Mouse (Mus musculus): Measurements from ENCODE around the gene Gm20388. TPM values are rescaled to one million over a fixed set of nuclear protein-coding genes. Genes with fewer than 3 reads are reported as not detected.

Gm20388 gene
- polyA plus RNA-seq, 1 experiment from 2014 or later: not detected

DNA sequence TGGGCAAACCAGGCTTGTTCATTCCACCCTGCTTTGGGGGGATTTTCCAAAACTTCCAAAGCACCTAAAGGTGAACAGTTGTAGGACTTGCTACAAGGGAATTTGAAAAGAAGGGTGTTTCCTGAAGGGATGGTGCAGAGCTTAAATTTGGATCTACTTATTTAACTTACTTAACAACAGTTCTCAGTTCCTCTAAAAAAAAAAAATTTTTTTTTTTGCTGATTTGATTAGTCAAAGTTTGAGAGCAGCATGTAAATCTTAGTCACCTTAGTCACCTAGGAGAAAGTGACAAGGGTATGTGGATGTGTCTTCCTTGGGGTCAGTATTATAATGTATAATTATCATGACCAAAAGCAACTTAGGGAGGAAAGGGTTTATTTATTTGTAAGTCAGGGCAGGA lies 2848.0 kb downstream of the Gm20388 start:
- H3K4me1 ChIP-seq (ENCODE audit: control insufficient read depth, insufficient read depth, low read length): no peaks in the 10 kb centered on the region
- no peak overlapping the region for H3K4me2 ChIP-seq (ENCODE audit: low read depth, severe bottlenecking)
- H3K9me3 ChIP-seq (ENCODE audit: control insufficient read depth, low read length): no peaks in the 10 kb centered on the region
- no peaks in the 10 kb centered on the region for H3K36me3 ChIP-seq (ENCODE audit: control insufficient read depth, insufficient read depth, low read length)
- no peak for DNase-seq (ENCODE audit: low spot score)
- H3K4me3 ChIP-seq (ENCODE audit: low read depth, low read length): no peak overlapping the region
- no peak overlapping the region for H3K9ac ChIP-seq (ENCODE audit: low read length)
- H3K27ac ChIP-seq (replicated peaks; ENCODE audit: low read depth, low read length): no peak overlapping the region
- no peak for ATAC-seq (ENCODE audit: insufficient number of reproducible peaks, low FRiP score, low TSS enrichment, low read depth)
- H3K27me3 ChIP-seq (ENCODE audit: control insufficient read depth, insufficient read depth, low read length): no peaks in the 10 kb centered on the region; the same call in 1 of the 2 replicates

DNA sequence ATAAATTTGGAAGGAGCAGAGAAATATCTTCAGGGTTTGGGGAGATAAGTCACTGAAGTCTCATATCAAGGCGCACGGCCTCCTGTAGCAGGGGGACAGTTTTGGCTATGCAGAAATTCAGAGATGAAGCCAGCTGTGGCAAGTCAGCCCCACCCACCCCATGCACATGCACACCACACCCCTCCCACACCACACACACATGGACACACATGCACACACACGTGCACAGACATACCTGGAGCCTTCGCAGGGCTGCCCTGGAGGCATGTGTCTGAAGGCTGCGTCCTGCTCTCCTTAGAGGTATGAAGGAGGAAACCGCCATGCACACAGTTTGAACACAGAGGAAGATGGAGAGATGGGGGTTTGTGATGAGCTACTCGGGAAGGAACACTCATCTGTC lies 2849.5 kb downstream of the Gm20388 start:
- DNase-seq (ENCODE audit: low spot score) (no peak), ATAC-seq (ENCODE audit: insufficient number of reproducible peaks, low FRiP score, low TSS enrichment, low read depth) (no peak)
- Histone ChIP-seq H3K27ac (replicated peaks; ENCODE audit: low read depth, low read length) (no peak overlapping the region), H3K36me3 (ENCODE audit: control insufficient read depth, insufficient read depth, low read length) (no peaks in the 10 kb centered on the region), H3K27me3 (ENCODE audit: control insufficient read depth, insufficient read depth, low read length) (no peaks in the 10 kb centered on the region; the same call in 1 of the 2 replicates), H3K4me1 (ENCODE audit: control insufficient read depth, insufficient read depth, low read length) (no peaks in the 10 kb centered on the region), H3K4me3 (ENCODE audit: low read depth, low read length) (no peak overlapping the region), H3K4me2 (ENCODE audit: low read depth, severe bottlenecking) (no peak overlapping the region), H3K9ac (ENCODE audit: low read length) (no peak overlapping the region), H3K9me3 (ENCODE audit: control insufficient read depth, low read length) (no peaks in the 10 kb centered on the region)
- WGBS: 82% methylated on average over 7 of the region's 7 CpGs

DNA sequence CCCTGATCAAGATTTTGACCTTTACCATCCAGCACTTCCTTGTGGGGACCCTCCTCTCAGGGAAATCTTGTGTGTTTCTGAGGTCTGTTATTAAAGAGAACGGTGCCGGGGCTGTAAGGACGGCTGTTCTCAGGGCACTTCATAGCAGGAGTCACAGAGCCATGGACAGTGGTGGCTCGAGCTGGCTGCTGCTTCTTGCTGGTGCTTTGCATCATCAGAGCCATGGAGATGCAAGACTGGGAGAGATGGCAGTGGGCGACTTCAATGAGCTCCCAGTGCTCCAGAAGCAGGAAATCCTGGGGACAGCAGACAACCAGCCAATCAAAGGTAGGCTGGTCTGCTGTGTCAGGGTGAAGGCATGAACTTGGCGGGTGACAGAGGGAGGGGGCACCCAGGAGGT lies 2850.5 kb downstream of the Gm20388 start:
- Histone ChIP-seq H3K9me3 (ENCODE audit: control insufficient read depth, low read length) (no peaks in the 10 kb centered on the region), H3K4me1 (ENCODE audit: control insufficient read depth, insufficient read depth, low read length) (no peaks in the 10 kb centered on the region), H3K4me2 (ENCODE audit: low read depth, severe bottlenecking) (no peak overlapping the region), H3K27me3 (ENCODE audit: control insufficient read depth, insufficient read depth, low read length) (no peaks in the 10 kb centered on the region; the same call in 1 of the 2 replicates), H3K9ac (ENCODE audit: low read length) (no peak overlapping the region), H3K27ac (replicated peaks; ENCODE audit: low read depth, low read length) (no peak overlapping the region), H3K36me3 (ENCODE audit: control insufficient read depth, insufficient read depth, low read length) (no peaks in the 10 kb centered on the region), H3K4me3 (ENCODE audit: low read depth, low read length) (no peak overlapping the region)
- no peak for ATAC-seq (ENCODE audit: insufficient number of reproducible peaks, low FRiP score, low TSS enrichment, low read depth)
- no peak for DNase-seq (ENCODE audit: low spot score)
- WGBS: 64% methylated on average over 6 of the region's 6 CpGs

DNA sequence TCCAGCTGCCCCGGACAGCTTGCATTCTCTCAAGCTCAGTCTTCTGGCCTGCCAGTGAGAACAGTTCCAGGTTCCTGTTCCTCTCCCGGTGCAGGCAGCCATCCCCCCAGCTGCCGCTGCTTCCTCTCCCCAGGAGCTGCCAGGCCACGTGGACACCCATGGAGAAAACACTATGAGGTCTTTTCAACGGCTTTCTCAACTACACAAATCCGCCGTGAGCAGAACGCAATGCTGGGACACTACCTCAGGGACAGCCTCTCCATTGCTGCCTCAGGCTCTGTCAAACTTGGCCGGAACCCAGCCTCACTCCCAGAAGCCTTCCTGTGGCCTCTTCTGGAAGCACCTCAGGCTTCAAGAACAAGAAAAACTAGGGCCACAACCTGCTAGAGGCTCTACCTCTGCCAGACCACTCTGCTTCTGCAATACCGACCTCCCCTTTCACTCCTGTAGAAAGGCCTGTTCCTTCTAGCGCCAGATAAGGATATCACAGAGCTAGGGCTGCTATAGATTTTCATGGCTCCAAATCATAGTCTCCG lies 2852.2 kb downstream of the Gm20388 start:
- Histone ChIP-seq H3K9ac (ENCODE audit: low read length) (no peak overlapping the region), H3K36me3 (ENCODE audit: control insufficient read depth, insufficient read depth, low read length) (no peaks in the 10 kb centered on the region), H3K4me2 (ENCODE audit: low read depth, severe bottlenecking) (no peak overlapping the region), H3K27ac (replicated peaks; ENCODE audit: low read depth, low read length) (no peak overlapping the region), H3K4me1 (ENCODE audit: control insufficient read depth, insufficient read depth, low read length) (no peaks in the 10 kb centered on the region), H3K27me3 (ENCODE audit: control insufficient read depth, insufficient read depth, low read length) (no peaks in the 10 kb centered on the region), H3K4me3 (ENCODE audit: low read depth, low read length) (no peak overlapping the region), H3K9me3 (ENCODE audit: control insufficient read depth, low read length) (no peaks in the 10 kb centered on the region)
- WGBS: 66% methylated on average over 12 of the region's 12 CpGs
- ATAC-seq (ENCODE audit: insufficient number of reproducible peaks, low FRiP score, low TSS enrichment, low read depth): no peak
- no peak for DNase-seq (ENCODE audit: low spot score)

DNA sequence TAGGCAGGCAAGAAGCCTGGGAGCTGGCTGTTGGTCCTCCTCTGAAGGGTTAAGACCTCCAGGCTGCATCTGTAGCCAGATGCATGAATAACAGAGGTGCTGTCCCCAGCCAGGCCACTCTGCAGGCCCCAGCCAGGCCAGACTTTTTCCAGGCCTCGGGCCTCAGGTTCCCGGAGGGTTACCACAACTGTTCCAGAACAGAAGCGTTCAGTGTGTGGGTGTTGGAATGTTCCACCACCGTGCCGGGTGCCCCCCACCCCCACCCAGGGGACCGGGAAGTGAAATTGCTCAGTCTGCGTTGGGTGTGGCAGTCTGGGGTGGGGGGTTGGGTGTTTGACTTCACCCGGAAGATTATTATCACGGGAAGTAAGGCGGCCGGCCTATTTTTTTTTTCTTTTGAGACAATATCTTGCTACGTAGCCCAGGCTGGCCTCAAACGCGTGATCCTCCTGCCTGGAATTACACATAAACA lies 2852.7 kb downstream of the Gm20388 start:
- H3K9ac ChIP-seq (ENCODE audit: low read length): no peak overlapping the region
- no peak for ATAC-seq (ENCODE audit: insufficient number of reproducible peaks, low FRiP score, low TSS enrichment, low read depth)
- no peak overlapping the region for H3K27ac ChIP-seq (replicated peaks; ENCODE audit: low read depth, low read length)
- H3K36me3 ChIP-seq (ENCODE audit: control insufficient read depth, insufficient read depth, low read length): no peaks in the 10 kb centered on the region
- 88% methylated on average over 14 of the region's 14 CpGs for WGBS
- H3K27me3 ChIP-seq (ENCODE audit: control insufficient read depth, insufficient read depth, low read length): no peaks in the 10 kb centered on the region
- H3K4me1 ChIP-seq (ENCODE audit: control insufficient read depth, insufficient read depth, low read length): no peaks in the 10 kb centered on the region
- no peaks in the 10 kb centered on the region for H3K9me3 ChIP-seq (ENCODE audit: control insufficient read depth, low read length)
- no peak overlapping the region for H3K4me3 ChIP-seq (ENCODE audit: low read depth, low read length)
- DNase-seq (ENCODE audit: low spot score): no peak
- H3K4me2 ChIP-seq (ENCODE audit: low read depth, severe bottlenecking): no peak overlapping the region

DNA sequence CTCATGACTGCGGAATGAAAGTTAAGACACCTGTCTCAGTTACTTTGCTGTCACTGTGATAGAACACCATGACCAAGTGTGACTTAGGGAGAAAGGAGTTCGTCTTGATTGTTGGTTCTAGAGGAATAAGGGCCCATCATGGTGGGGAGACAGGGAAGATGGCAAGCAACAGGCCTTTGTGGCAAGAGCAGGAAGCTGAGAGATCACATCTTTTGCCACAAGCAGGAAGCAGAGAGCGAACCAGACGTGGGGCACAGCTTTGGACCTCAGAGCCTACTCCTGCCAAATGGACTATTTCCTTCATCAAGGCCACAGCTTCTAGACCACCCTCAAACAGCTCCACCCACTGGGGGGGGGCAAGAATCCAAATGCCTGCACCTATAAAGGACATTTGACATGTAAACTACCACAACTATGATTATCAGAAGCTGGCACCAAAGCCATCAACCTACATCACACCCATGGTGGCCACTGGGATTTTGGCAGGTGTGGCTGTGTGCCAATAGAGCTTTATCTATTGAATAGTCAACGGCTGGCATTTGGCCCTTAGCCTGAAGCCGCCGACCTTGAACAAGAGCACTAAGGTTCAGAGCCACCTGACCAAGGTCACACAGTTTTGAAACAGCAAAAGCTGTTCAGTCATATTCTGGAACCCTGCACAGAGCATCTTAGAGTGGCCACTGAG lies 2854.3 kb downstream of the Gm20388 start:
- 90% methylated on average over 7 of the region's 7 CpGs for WGBS
- no peak overlapping the region for H3K4me2 ChIP-seq (ENCODE audit: low read depth, severe bottlenecking)
- ATAC-seq (ENCODE audit: insufficient number of reproducible peaks, low FRiP score, low TSS enrichment, low read depth): no peak
- no peak overlapping the region for H3K9ac ChIP-seq (ENCODE audit: low read length)
- no peak overlapping the region for H3K27ac ChIP-seq (replicated peaks; ENCODE audit: low read depth, low read length)
- DNase-seq (ENCODE audit: low spot score): no peak
- H3K4me1 ChIP-seq (ENCODE audit: control insufficient read depth, insufficient read depth, low read length): no peaks in the 10 kb centered on the region
- no peaks in the 10 kb centered on the region for H3K36me3 ChIP-seq (ENCODE audit: control insufficient read depth, insufficient read depth, low read length)
- H3K4me3 ChIP-seq (ENCODE audit: low read depth, low read length): no peak overlapping the region
- no peaks in the 10 kb centered on the region for H3K27me3 ChIP-seq (ENCODE audit: control insufficient read depth, insufficient read depth, low read length)
- H3K9me3 ChIP-seq (ENCODE audit: control insufficient read depth, low read length): no peaks in the 10 kb centered on the region

DNA sequence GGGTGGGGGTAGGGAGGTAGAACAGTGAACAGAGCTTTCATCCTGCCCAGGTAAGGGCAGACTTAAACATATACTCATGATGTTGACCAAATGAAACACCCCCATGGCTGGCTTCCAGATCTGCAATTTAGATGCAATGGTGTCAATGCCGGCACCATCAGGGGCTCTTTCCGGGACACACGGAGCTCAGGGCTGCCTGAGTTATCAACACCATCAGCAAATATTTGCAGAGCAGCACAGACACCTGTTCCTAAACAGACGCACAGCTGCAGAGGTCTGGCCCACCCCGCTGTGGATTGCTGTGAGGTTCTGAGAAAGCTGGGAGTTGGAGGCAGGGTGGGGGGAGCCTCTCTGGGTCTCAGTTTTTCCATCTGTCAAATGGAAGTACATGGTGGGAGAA lies 2855.5 kb downstream of the Gm20388 start:
- ATAC-seq (ENCODE audit: insufficient number of reproducible peaks, low FRiP score, low TSS enrichment, low read depth) (no peak), DNase-seq (ENCODE audit: low spot score) (no peak)
- H3K4me3 ChIP-seq (ENCODE audit: low read depth, low read length): no peak overlapping the region
- H3K27me3 ChIP-seq (ENCODE audit: control insufficient read depth, insufficient read depth, low read length): no peaks in the 10 kb centered on the region
- H3K36me3 ChIP-seq (ENCODE audit: control insufficient read depth, insufficient read depth, low read length): no peaks in the 10 kb centered on the region
- H3K9ac ChIP-seq (ENCODE audit: low read length): no peak overlapping the region
- H3K27ac ChIP-seq (replicated peaks; ENCODE audit: low read depth, low read length): no peak overlapping the region
- 72% methylated on average over 5 of the region's 5 CpGs for WGBS
- H3K9me3 ChIP-seq (ENCODE audit: control insufficient read depth, low read length): no peaks in the 10 kb centered on the region
- no peak overlapping the region for H3K4me2 ChIP-seq (ENCODE audit: low read depth, severe bottlenecking)
- H3K4me1 ChIP-seq (ENCODE audit: control insufficient read depth, insufficient read depth, low read length): no peaks in the 10 kb centered on the region

DNA sequence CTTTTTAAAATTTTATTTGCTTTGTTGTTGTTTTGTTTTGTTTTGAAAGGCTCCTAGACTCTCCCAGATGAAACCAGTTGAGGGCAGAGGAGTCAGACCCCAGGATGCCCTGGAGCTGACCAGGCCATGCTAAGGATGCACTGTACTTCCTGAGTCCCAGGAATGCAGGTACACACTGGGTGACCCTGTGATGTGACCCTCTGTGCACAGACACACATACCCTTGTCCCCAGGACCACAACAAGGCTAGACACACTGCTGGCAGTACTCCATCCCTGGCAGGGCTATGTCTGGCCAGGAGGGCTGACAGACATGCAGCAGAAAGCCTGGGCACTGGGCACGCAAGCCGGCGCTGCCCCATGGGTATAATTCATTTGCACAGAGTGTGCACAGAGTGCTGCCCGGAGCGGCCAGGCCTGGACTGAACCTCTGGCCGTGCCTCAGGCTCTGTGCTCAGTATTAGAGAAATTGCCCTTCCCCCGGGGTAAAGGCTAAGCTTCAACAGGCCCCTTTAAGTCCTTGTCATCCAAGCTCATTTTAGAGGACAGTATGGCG lies 2856.1 kb downstream of the Gm20388 start:
- ATAC-seq (ENCODE audit: insufficient number of reproducible peaks, low FRiP score, low TSS enrichment, low read depth) (no peak), DNase-seq (ENCODE audit: low spot score) (no peak)
- Histone ChIP-seq H3K9ac (ENCODE audit: low read length) (no peak overlapping the region), H3K4me1 (ENCODE audit: control insufficient read depth, insufficient read depth, low read length) (no peaks in the 10 kb centered on the region), H3K27me3 (ENCODE audit: control insufficient read depth, insufficient read depth, low read length) (no peaks in the 10 kb centered on the region), H3K27ac (replicated peaks; ENCODE audit: low read depth, low read length) (no peak overlapping the region), H3K36me3 (ENCODE audit: control insufficient read depth, insufficient read depth, low read length) (no peaks in the 10 kb centered on the region), H3K4me3 (ENCODE audit: low read depth, low read length) (no peak overlapping the region), H3K4me2 (ENCODE audit: low read depth, severe bottlenecking) (no peak overlapping the region), H3K9me3 (ENCODE audit: control insufficient read depth, low read length) (no peaks in the 10 kb centered on the region)
- 75% methylated on average over 8 of the region's 8 CpGs for WGBS
